7 mouse cellular contexts compared by ENCODE assay signal in genomic region chr15:3995448-3996266, GRCm38 (mm10). TPM values are rescaled to one million over a fixed set of nuclear protein-coding genes. Genes with fewer than 3 reads are reported as not detected.
DNase-seq lines count a peak whose midpoint lies in the region; ATAC-seq lines count a peak whose summit lies in the region.

AW549877 (minus strand) TSS chr15:3995744.

- ATAC-seq in granulocyte monocyte progenitor cell, adult 5-6 weeks (replicated peaks; ENCODE audit: poor library complexity, severe bottlenecking) = peak; percentile 84
- peak; percentile 100 for ATAC-seq in midbrain, embryonic 13.5 days

- WGBS in embryonic facial prominence, embryonic 10.5 days = under 1% methylated on average over 61 of the region's 61 CpGs
- under 1% methylated on average over 61 of the region's 61 CpGs for WGBS in limb, embryonic 10.5 days
- WGBS in midbrain, embryonic 13.5 days = under 1% methylated on average over 61 of the region's 61 CpGs

- H3K4me1 ChIP-seq in embryonic facial prominence, embryonic 10.5 days = peaks cover 5% of the 10 kb centered on the region; the same call in 1 of the 2 replicates
- H3K4me1 ChIP-seq in limb, embryonic 10.5 days = peaks cover 8% of the 10 kb centered on the region; the same call in 1 of the 2 replicates
- peaks cover 17% of the 10 kb centered on the region for H3K4me1 ChIP-seq in midbrain, embryonic 13.5 days (replicated peaks)

- peak within 1 kb of the TSS; percentile 95 for H3K27ac ChIP-seq in embryonic facial prominence, embryonic 10.5 days (replicated peaks)
- H3K27ac ChIP-seq in limb, embryonic 10.5 days = peak within 1 kb of the TSS; percentile 94
- peak within 1 kb of the TSS; percentile 94 for H3K27ac ChIP-seq in midbrain, embryonic 13.5 days

- H3K27me3 ChIP-seq in embryonic facial prominence, embryonic 10.5 days (replicated peaks; ENCODE audit: low read depth, poor library complexity, severe bottlenecking) = no peaks in the 10 kb centered on the region
- H3K27me3 ChIP-seq in limb, embryonic 10.5 days (ENCODE audit: low read depth, poor library complexity, severe bottlenecking) = no peaks in the 10 kb centered on the region
- no peaks in the 10 kb centered on the region for H3K27me3 ChIP-seq in midbrain, embryonic 13.5 days

- H3K36me3 ChIP-seq in embryonic facial prominence, embryonic 10.5 days (replicated peaks) = peaks cover 16% of the 10 kb centered on the region
- peaks cover 16% of the 10 kb centered on the region for H3K36me3 ChIP-seq in limb, embryonic 10.5 days
- H3K36me3 ChIP-seq in midbrain, embryonic 13.5 days = peaks cover 14% of the 10 kb centered on the region

- DNase-seq in adrenal gland, postnatal 10 days = peak; percentile 99
- peak; percentile 98 for DNase-seq in embryonic facial prominence, embryonic 10.5 days (ENCODE audit: low spot score)
- DNase-seq in kidney, adult 11 months = peak; percentile 99
- DNase-seq in limb, embryonic 10.5 days (ENCODE audit: low spot score) = peak; percentile 99
- peak; percentile 97 for DNase-seq in spleen, adult 12 weeks (ENCODE audit: low spot score)

- H3K9ac ChIP-seq in midbrain, embryonic 13.5 days (replicated peaks) = peak within 1 kb of the TSS; percentile 87

- peak within 1 kb of the TSS; percentile 71 for H3K4me2 ChIP-seq in midbrain, embryonic 13.5 days (replicated peaks)

- peak within 1 kb of the TSS; percentile 77 for H3K4me3 ChIP-seq in embryonic facial prominence, embryonic 10.5 days
- peak within 1 kb of the TSS; percentile 76 for H3K4me3 ChIP-seq in limb, embryonic 10.5 days
- H3K4me3 ChIP-seq in midbrain, embryonic 13.5 days (replicated peaks) = peak within 1 kb of the TSS; percentile 77

- no peaks in the 10 kb centered on the region for H3K9me3 ChIP-seq in embryonic facial prominence, embryonic 10.5 days
- no peaks in the 10 kb centered on the region for H3K9me3 ChIP-seq in limb, embryonic 10.5 days (replicated peaks)
- no peaks in the 10 kb centered on the region for H3K9me3 ChIP-seq in midbrain, embryonic 13.5 days

RNA-seq across cellular contexts. Expression of gene AW549877, which starts in this region (rescaled TPM):
- total RNA-seq in adrenal gland, postnatal 10 days (2021) = 10 to 100 TPM; 42.2 to 56.5 TPM
- 35.0 and 35.5 TPM in 2 replicates for polyA plus RNA-seq in embryonic facial prominence, embryonic 10.5 days (2016; fragmentation: Nextera tagmentation; extraction: Ambion mirVana)
- 23.5 and 24.1 TPM in 2 replicates for total RNA-seq in granulocyte monocyte progenitor cell, adult 5-6 weeks (2014; fragmentation: Nextera tagmentation)
- total RNA-seq in granulocyte monocyte progenitor cell, adult 5-6 weeks (2017) = 9.4 and 11.6 TPM in 2 replicates
- 26.5 and 32.8 TPM in 2 replicates for polyA plus RNA-seq in limb, embryonic 10.5 days (2016; fragmentation: Nextera tagmentation; extraction: Ambion mirVana)
- polyA plus RNA-seq in midbrain, embryonic 13.5 days (2015; fragmentation: Nextera tagmentation; extraction: Ambion mirVana) = 42.1 and 47.1 TPM in 2 replicates

Comparison
In these comparisons a context has a peak if more than half of its experiments do, and no peak if none do; other contexts are left out.
1. Peak in every context shown above with its lines: DNase-seq, ATAC-seq, H3K4me3 ChIP-seq and H3K27ac ChIP-seq.